Mouse (Mus musculus): ENCODE measurements at regions not wholly inside any gene's neighbourhood (a gene's known extent, or its start where the extent isn't known, plus 50 kb on each side); places are given as distances from the start of the nearest gene placed in this dataset.

DNA sequence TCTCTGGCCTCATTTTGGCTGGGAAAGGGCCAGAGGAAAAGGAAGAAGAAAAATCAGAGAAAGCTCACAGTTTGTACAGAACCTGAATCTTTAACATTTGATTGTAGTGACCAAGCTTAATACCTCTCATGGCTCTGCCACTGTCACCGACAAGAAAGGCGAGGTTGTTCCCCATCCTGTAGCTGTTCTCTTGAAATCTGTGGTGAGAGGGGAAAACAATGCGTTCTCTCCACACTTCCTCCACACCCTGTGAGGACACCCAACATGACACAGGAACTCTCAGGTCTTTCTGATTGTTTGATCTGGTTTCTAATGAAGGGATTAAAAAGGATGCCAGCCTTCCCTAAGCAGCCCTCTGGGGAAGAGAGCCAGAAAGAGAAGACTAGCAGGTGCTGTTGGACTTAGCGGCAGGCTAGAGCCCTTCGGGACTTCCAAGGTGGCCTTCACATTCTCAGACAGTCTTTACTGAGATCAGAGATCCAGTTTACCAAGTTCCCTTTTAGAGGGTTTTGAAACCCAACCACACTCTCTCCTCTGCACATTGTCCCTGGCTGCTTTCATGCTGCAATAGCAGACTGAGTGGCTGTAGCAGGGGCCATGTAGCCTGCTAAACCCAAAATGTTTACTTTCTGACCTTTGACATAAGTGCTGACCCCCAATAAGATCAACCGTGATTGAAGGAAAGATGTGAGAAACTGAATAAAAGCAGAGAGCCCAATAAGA, 98.5 kb upstream of the Pmfbp1 start:
- no peak for ATAC-seq (replicated peaks; ENCODE audit: low FRiP score, poor library complexity, severe bottlenecking)

GRCm38 (mm10) chr8:109399616-109400015, 94.2 kb upstream of the Pmfbp1 start:
- ATAC-seq (replicated peaks; ENCODE audit: low FRiP score, poor library complexity, severe bottlenecking): no peak

DNA sequence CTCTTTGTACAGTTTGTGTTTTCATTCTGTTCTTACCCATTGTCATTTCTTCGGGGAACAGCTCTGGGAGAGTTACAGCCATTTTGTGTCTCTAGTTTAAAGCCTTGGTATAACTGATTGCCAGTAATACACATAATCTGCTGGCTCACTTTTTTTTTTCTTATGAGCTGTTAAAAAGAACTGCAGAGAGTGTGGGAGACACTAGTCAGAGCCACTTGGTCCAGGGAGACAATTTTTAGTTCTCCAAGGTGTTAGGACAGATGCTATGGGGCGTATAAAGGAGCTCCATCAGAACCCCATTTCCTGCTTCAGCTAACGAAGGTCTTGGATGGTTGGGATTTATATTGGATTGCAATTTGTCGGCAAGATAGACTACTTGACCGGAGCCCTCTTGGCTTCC, 93.6 kb upstream of the Pmfbp1 start:
- ATAC-seq (replicated peaks; ENCODE audit: low FRiP score, poor library complexity, severe bottlenecking): no peak

GRCm38 (mm10) chr8:109407913-109408312, 85.9 kb upstream of the Pmfbp1 start:
- no peak for ATAC-seq (replicated peaks; ENCODE audit: low FRiP score, poor library complexity, severe bottlenecking)

DNA sequence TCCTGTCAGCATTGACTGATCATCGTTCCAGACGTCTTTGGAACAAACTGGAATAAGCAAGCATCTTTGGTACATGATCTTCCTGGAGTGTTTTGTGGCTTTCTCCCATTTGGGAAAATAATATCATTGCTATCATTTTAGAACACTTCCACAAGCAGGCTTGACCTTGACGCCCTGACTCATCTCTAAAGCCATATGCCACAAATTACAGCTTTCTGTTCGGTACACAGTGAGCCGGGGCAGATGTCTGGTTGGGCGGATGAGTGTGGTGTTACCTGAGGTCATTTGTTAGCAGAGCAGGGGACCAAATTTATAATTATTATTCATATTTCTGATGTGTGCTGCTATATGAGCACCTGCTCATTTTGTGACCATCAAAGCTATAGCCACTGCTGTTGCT, 83.3 kb upstream of the Pmfbp1 start:
- ATAC-seq (replicated peaks; ENCODE audit: low FRiP score, poor library complexity, severe bottlenecking): no peak

- no peak for ATAC-seq (replicated peaks; ENCODE audit: low FRiP score, poor library complexity, severe bottlenecking)
These were observed 80.4 kb upstream of the Pmfbp1 start for GRCm38 (mm10) chr8:109413386-109413785.

DNA sequence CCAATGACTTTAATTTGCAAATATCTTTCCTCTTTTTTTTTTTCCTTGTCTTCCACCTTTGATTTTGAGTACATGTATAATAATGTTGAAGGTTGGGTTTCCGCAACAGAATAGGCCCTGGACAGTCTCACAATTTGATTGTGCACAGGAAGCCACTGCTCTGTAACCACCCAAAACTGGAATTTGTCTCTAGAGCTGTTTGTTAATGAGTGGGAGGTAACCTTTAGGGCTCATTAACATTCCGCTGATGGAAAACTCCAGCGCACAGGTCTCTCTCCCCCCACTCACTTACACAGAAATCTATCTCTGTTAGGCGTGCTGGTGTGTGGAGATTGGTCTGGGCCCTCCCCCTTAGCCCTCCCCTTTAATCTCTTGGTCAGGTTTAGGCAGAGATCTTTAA, 78.5 kb upstream of the Pmfbp1 start:
- ATAC-seq (replicated peaks; ENCODE audit: low FRiP score, poor library complexity, severe bottlenecking): no peak

GRCm38 (mm10) chr8:109415906-109416305, 77.9 kb upstream of the Pmfbp1 start:
- no peak for ATAC-seq (replicated peaks; ENCODE audit: low FRiP score, poor library complexity, severe bottlenecking)

DNA sequence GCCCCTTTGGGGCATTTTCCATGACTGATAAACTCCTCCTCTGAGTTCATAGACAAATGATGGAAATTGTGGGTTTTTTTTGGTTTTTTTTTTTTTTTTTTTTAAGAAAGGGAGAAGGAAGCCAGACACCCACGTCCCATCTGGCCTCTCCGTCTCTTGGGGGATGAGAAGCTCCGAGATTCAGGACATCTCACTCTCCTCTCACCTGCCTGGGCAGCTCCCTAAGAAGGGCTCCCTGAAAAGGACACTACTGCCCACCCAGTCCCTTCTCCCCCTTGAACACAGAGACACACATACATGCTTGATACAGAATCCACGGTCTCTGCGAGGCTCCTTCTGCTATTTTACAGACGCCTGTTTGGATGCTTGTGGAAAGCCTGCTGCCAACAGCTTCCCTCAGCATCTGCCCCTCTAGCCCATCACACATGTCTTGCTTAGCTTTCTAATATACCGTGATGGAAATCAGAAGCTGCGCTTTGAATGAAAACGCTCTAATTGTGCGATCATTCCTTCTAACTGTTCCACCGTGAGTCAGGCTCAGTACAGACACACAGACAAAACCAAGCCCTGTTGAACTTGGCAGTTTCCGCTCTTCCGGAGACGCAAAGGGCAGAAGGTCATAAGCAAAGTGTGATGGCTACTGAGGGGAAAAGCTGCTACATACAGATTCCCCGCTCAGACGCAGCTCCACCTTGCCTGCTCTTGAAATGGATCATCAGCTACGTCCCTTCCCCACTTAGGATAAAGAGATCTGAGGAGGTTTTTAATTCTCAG, 77.3 kb upstream of the Pmfbp1 start:
- no peak for ATAC-seq (replicated peaks; ENCODE audit: low FRiP score, poor library complexity, severe bottlenecking)

GRCm38 (mm10) chr8:109417222-109417621, 76.6 kb upstream of the Pmfbp1 start:
- ATAC-seq (replicated peaks; ENCODE audit: low FRiP score, poor library complexity, severe bottlenecking): no peak

DNA sequence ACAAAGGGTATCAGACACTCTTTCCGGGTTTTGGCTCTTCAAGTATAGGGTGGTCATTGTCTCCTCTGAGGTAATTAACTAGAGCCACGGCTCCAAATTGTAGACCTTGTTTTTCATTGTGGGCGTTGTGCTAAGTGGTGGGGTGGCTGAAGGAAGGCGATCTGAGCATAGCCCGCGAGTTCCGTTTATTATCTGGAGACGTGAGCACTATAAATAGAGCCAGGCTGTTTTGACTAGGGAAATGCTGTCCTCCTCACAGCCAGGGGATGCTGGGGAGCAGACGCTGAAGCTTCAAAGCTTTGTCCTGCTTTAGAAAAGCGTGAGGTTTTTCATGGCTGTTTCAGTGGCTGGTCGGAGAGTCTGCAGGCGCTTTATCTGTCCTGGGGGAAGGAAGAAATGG, 75.9 kb upstream of the Pmfbp1 start:
- no peak for ATAC-seq (replicated peaks; ENCODE audit: low FRiP score, poor library complexity, severe bottlenecking)

- no peak for ATAC-seq (replicated peaks; ENCODE audit: low FRiP score, poor library complexity, severe bottlenecking)
These were observed 74.7 kb upstream of the Pmfbp1 start for GRCm38 (mm10) chr8:109419029-109419596.

GRCm38 (mm10) chr8:109424004-109424403, 69.8 kb upstream of the Pmfbp1 start:
- ATAC-seq (replicated peaks; ENCODE audit: low FRiP score, poor library complexity, severe bottlenecking): no peak

GRCm38 (mm10) chr8:109428551-109428950, 65.3 kb upstream of the Pmfbp1 start:
- no peak for ATAC-seq (replicated peaks; ENCODE audit: low FRiP score, poor library complexity, severe bottlenecking)

DNA sequence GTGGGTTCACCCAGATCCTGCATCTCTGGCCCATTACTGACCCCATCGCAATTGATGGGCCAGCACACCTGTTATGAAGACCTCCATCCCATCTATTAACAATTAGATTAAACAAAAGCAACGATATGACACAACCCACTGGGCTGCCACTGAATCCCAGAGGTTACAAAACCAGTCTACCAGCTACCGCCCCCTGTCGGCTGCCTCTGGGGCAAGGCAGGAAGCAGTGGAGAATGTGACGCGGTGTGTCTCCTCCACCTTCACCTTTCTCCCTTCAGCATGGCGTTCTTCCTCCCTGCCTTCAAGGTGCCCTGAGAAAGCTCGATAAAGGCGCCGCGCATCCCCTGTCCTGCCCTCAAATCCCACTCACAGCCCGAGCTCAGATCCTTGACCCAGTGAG, 59.3 kb upstream of the Pmfbp1 start:
- no peak for ATAC-seq (replicated peaks; ENCODE audit: low FRiP score, poor library complexity, severe bottlenecking)

GRCm38 (mm10) chr8:109436056-109436455, 57.8 kb upstream of the Pmfbp1 start:
- no peak for ATAC-seq (replicated peaks; ENCODE audit: low FRiP score, poor library complexity, severe bottlenecking)

DNA sequence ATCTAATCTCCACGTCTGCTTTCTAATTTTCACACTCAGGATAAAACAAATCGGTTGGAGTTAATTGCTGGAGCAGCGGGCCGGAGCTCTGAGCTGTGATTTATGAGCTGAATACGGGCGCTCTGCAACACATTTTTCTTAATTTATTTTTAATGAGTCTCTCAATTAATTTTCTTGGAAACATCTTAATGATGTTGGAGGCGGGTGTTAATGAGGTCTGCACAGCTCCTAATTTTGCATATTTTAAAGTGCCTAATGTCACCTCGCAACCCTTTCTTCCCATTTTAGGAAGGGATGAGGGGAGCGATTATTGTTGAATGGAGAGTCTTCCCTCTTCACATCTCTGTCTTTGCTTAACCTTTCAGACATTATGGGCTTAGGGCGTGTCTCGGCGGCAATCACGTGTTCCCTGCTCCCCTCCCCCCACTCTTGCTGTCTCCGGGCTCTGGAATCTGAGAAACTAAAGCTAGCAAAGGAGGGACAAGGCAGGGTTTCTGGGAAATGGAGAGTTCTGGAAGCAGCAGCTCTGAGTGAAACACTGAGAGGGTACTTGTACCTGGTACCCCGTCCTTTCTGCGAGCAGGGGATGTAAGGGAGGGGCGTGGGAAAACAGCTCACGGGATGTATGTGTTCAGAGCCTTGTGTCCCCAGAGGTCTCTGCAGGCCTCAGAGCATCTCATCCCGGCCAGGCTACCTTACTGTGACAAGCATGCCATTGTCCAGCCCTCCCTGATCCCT, 56.8 kb upstream of the Pmfbp1 start:
- no peak for ATAC-seq (replicated peaks; ENCODE audit: low FRiP score, poor library complexity, severe bottlenecking)

GRCm38 (mm10) chr8:109438531-109438930, 55.3 kb upstream of the Pmfbp1 start:
- no peak for ATAC-seq (replicated peaks; ENCODE audit: low FRiP score, poor library complexity, severe bottlenecking)
